Mouse (Mus musculus): ENCODE results near the gene 1700013H16Rik.
"Not testable (repeated sequence)": the region's sequence is repeated elsewhere in the genome, so short reads cannot be mapped to it uniquely, and the experiment has no call there.

Gene 1700013H16Rik

GRCm38 (mm10) chrX:53757736-53758135, at the start of gene 1700013H16Rik:
TSS of gene 1700013H16Rik (minus strand) at chrX:53757831.
- DNase-seq = no peak

DNA sequence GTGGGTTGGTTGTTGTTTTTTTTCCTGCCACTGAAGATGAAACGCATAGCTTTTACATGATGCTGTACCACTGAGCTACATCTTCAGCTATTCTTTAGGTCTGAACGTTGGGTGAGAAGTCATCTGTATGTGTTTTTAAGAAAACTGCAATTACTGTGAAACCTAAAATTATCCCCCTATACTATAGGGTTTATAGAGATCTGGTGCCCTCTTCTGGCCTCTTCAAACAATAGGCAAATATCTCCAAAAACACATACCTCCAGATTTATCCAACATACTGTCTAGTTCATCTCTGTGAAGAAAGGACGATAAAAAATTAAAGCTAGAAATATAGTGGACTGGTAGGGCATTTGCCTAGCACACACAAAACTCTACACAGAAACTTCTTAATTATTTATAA, 41.4 kb upstream of the 1700013H16Rik start:
- DNase-seq = no peak

DNA sequence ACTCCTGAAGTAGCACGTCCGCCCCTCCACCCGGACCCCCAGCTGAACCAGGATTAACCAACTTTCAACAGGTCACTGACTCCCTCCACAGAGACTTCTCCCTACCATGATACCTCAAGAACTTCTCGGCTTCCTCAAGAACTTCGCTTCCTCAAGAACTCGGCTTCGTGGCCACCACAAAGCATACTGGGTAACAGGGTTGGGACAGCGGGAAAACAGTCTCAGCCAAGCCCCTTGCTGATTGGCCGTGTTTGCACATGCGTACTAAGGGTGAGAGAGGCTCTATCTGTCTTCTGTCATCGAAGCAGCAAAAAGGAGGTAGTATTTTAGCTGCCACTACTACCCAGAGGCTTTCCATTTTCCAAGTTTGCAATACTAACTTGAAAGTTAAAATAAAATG, 39.9 kb upstream of the 1700013H16Rik start, which contains the start of gene Xlr:
Gene Xlr (minus strand): TSS at position 188 of the 400 bp plus-strand sequence.
- DNase-seq = not testable (repeated sequence)

- DNase-seq = no peak
Measured at GRCm38 (mm10) chrX:53776276-53776675, 18.6 kb upstream of the 1700013H16Rik start, which contains the start of gene Zfp36l3. TSS of gene Zfp36l3 (minus strand) at chrX:53776394.

- DNase-seq = no peak
Measured at GRCm38 (mm10) chrX:53752851-53753250, 4.8 kb downstream of the 1700013H16Rik start.

- DNase-seq = no peak
Measured at GRCm38 (mm10) chrX:53728967-53729366, 28.7 kb downstream of the 1700013H16Rik start.

GRCm38 (mm10) chrX:53724596-53724995, 33.0 kb downstream of the 1700013H16Rik start, which contains the start of gene 4930502E18Rik:
TSS of gene 4930502E18Rik (plus strand) at chrX:53724826.
- DNase-seq = no peak

DNA sequence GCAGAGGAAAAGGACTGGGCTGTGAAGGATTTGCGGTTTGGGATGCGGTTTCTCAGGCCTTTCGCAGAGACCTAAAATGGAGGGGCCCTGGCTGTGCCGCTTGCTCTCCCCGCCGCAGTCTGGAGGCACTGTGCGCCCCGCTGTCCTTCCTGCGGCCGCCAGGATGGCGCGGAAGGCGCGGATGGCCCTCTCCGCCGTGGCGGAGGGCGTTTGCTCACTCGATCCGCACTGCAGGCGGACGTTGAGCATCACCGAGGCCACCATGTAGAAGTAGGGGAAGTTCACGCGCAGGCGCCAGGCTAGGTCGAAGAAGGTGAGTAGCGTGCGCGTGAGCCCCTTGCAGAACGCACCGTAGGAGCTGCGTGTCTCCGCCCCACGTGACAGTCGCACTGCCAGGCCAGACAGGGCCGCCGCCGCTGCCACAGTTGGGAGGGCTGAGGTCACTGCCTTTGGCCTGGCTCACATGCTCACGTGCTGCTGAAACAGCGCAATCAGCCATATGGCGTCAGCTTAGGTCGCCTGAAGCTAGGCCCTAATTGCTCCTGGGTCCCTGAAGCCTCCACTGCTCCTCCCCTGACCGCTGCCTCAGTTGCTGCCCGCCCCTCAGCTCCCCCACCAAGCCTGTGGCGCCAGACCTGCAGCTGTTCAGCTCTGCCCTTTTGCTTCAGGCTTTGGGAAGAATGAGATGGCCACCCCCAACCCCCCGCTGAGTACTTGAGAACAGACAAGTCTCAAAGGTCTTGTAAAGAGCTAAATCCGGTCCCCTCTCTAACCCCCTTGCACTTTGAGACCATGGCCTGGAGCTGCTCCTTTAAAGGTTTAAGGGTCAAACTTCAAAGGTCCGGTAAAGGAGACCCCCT, 41.1 kb downstream of the 1700013H16Rik start:
- DNase-seq = peak; percentile 34

DNA sequence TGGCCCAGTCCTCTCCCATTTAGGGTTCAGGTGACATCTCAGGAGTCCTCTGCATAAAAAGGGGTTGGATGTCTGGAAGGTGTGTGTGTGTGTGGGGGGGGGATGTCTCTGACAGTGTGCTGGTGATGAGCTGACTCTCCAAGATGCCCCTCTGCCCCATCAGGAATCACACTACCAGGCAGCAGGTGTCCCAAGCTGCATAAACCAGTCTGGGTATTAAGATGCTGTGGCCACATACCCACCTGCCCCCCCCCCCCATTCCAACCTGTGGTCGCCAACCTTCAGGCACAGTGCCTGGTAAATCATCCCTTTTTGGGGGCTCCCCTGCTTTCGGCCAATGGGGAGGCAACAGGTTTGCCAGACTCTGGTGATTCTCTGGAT, 41.7 kb downstream of the 1700013H16Rik start:
- DNase-seq = no peak

DNA sequence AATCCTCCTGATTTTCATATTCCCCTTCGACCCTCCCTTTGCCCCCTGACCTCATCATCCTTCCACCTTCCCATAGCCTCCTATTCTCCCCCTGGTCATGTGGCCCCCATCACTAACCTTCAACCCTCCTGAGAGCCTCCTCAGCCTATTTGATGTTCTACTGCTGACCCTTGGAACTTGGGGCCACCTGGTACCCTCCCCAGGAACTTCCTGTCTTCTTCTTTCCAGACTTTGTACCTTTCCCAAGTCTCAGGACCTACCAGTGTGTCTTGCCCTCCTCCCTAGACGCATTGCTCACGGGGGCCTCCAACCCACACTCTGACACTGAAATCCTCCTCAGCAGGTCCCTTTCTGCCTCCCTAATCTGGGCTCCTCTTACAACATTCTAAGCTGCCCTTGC, 55.0 kb downstream of the 1700013H16Rik start:
- no peak for DNase-seq

GRCm38 (mm10) chrX:53699225-53699624, 58.4 kb downstream of the 1700013H16Rik start:
- DNase-seq = no peak

- DNase-seq = no peak
Measured at GRCm38 (mm10) chrX:53694008-53694777, 63.4 kb downstream of the 1700013H16Rik start.

DNA sequence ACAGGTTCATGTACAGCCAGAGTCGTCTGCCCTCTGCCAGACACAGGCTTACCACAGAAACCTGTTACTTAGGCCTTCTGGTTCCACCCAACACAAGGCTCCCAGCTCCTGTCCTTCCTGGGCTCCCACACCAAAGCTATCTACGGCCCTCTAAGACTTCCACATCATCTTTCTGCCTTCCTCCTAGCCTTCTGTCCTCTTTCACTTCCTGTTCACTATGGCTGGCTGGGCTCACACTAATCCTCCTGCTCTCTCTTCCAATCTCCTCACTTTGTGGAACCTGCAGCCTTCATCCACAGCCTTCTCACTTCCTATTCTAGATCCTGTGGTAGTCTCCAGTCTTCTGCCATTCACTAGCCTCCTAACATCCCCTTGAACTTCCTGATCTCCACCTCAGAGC, 64.5 kb downstream of the 1700013H16Rik start:
- DNase-seq = no peak

All from right cerebral cortex, postnatal 4 days (tissue).